Mouse (Mus musculus) stomach, postnatal 0 days (tissue): Measurements from ENCODE around the gene Uvrag. TPM values are rescaled to one million over a fixed set of nuclear protein-coding genes. Genes with fewer than 3 reads are reported as not detected.

Experiments used
- ATAC-seq: fragments of 200-750 bp; cut with Nextera tagmentation; 2 replicates; pipeline ENCODE4 v1.8.0; 2017; ENCODE audit not compliant: low FRiP score, low TSS enrichment
- DNase-seq: peaks from one replicate; pipeline ENCODE4 v3.0.0-alpha.2; 2016; ENCODE audit warnings: low spot score
- H3K27ac ChIP-seq: fragments of 300-500 bp; sonication (generic); replicated peaks from 2 replicates; pipeline ENCODE4 v1.5.1; 2014; ENCODE audit warnings: mild to moderate bottlenecking, control low read depth
- H3K27me3 ChIP-seq: fragments of 300-500 bp; sonication (generic); 2 replicates; pipeline ENCODE4 v1.6.1; 2014; ENCODE audit warnings: low read length; ENCODE audit not compliant: control insufficient read depth, insufficient read depth
- H3K36me3 ChIP-seq: fragments of 300-500 bp; sonication (generic); 2 replicates; pipeline ENCODE4 v1.6.1; 2014; ENCODE audit warnings: low read length, mixed read lengths; ENCODE audit not compliant: control insufficient read depth, insufficient read depth
- H3K4me1 ChIP-seq: fragments of 300-500 bp; sonication (generic); replicated peaks from 2 replicates; pipeline ENCODE4 v1.6.1; 2014; ENCODE audit warnings: antibody characterized with exemption; ENCODE audit not compliant: control insufficient read depth, insufficient read depth
- H3K4me2 ChIP-seq: fragments of 300-500 bp; sonication (generic); replicated peaks from 2 replicates; pipeline ENCODE4 v1.6.1; 2014; ENCODE audit warnings: low read depth, mild to moderate bottlenecking, control low read depth, moderate library complexity
- H3K4me3 ChIP-seq: fragments of 300-500 bp; sonication (generic); 2 replicates; pipeline ENCODE4 v1.5.1; 2014; ENCODE audit warnings: low read depth, low read length, control low read depth
- H3K9ac ChIP-seq: fragments of 300-500 bp; sonication (generic); 2 replicates; pipeline ENCODE4 v1.6.1; 2014; ENCODE audit warnings: mild to moderate bottlenecking, low read length, control low read depth, mixed read lengths
- H3K9me3 ChIP-seq: fragments of 300-500 bp; sonication (generic); 2 replicates; pipeline ENCODE4 v1.6.1; 2016; ENCODE audit warnings: low read length; ENCODE audit not compliant: control insufficient read depth
- CTCF ChIP-seq: IDR thresholded peaks from 2 replicates; pipeline ENCODE4 v1.5.1; 2016; ENCODE audit warnings: antibody characterized with exemption, low read depth, mild to moderate bottlenecking, moderate library complexity
- EP300 ChIP-seq: optimal IDR thresholded peaks from 2 replicates; pipeline ENCODE3; 2016; ENCODE audit warnings: antibody characterized with exemption
- WGBS: fragments of 180-500 bp; shearing (Covaris S2); extraction: QIAGEN DNeasy Blood & Tissue Kit; methylation state at CpG from one replicate; pipeline ENCODE4 v1.1.7; 2014; 5-methylcytosine and 5-hydroxymethylcytosine counted together
- polyA plus RNA-seq: library from polyadenylated mRNA; unstranded; fragments of >200 nt; fragmentation: Nextera tagmentation; extraction: Ambion mirVana; gene quantifications from 2 replicates; pipeline ENCODE4 v1.2.1, GENCODE M21; 2015

Gene Uvrag
- polyA plus RNA-seq, 1 experiment from 2014 or later: 9.8 TPM

DNA sequence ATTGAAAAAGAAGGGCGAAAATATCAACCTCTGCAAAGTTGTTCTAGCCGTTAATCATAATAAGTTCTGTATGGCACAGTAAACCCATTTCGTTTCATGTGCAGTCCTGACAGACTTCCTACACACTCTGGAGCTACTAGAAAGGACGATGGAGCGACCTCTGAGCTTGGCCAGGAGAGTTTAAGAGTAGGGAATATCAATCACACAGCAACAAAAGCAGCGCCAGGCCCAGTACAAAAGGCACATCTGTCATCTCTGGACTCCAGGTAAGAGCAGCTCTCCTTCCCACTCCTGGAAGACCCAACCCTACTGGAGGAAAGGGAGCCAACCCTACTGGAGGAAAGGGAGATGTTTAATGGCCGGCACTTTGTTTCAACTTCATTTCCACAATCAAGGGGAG is 43.2 kb downstream of the Uvrag start:
- whole genome bisulfite sequencing: 69% methylated on average over 7 of the region's 7 CpGs
- TF ChIP-seq CTCF (no peak), EP300 (no peak)
- no peak overlapping the region for H3K9ac ChIP-seq
- H3K4me1 ChIP-seq: no peaks in the 10 kb centered on the region
- peaks cover 4% of the 10 kb centered on the region; the same call in 1 of the 2 replicates for H3K36me3 ChIP-seq
- no peaks in the 10 kb centered on the region for H3K27me3 ChIP-seq
- no peak overlapping the region for H3K4me2 ChIP-seq
- ATAC-seq (no peak), DNase-seq (no peak)
- H3K4me3 ChIP-seq: no peak overlapping the region
- H3K27ac ChIP-seq: no peak overlapping the region
- no peaks in the 10 kb centered on the region for H3K9me3 ChIP-seq

DNA sequence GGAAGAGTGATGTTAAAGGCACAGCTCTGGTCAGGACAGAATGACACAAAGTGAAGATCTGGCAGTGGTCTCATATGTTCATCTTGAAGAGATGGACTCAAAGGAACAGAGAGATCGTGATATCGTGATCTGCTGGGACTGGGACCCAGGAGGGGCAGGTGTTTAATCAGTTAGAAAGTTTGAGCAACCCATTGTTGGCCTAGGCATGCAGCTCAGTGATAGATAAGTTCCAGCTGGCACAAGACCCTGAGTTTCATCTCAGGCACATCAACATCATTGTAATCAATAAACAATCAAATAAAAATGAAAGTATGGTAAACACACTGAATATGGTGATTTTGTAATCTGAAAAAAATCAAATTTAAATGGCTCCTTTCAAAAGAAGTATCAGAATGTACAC is 43.8 kb downstream of the Uvrag start:
- no peak overlapping the region for H3K4me2 ChIP-seq
- no peaks in the 10 kb centered on the region for H3K9me3 ChIP-seq
- H3K27me3 ChIP-seq: no peaks in the 10 kb centered on the region
- ATAC-seq: no peak
- no peaks in the 10 kb centered on the region for H3K4me1 ChIP-seq
- DNase-seq: no peak
- H3K4me3 ChIP-seq: no peak overlapping the region
- no peak for TF ChIP-seq EP300
- no peak overlapping the region for H3K27ac ChIP-seq
- WGBS: 73% methylated on average over 2 of the region's 2 CpGs
- peaks cover 4% of the 10 kb centered on the region; the same call in 1 of the 2 replicates for H3K36me3 ChIP-seq
- no peak overlapping the region for H3K9ac ChIP-seq

DNA sequence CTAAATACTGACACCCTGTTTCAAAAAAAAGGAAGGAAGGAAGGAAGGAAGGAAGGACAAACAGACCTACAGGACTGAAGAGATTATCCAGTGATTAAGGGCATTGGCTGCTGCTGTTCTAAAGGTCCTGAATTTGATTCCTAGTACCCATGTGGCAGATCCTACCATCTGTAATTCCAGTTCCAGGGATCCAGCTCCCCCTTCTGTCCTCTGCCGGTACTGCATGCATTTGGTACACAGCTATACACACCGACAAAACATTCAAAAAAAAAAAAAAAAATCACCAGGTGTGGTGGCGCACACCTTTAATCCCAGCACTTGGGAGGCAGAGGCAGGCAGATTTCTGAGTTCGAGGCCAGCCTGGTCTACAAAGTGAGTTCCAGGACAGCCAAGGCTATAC is 45.8 kb downstream of the Uvrag start:
- TF ChIP-seq EP300 (no peak), CTCF (peak; percentile 67)
- H3K4me2 ChIP-seq: no peak overlapping the region
- H3K36me3 ChIP-seq: peaks cover 4% of the 10 kb centered on the region; the same call in 1 of the 2 replicates
- DNase-seq (peak; percentile 45), ATAC-seq (no peak)
- H3K27ac ChIP-seq: no peak overlapping the region
- H3K9ac ChIP-seq: no peak overlapping the region
- H3K4me3 ChIP-seq: no peak overlapping the region
- no peaks in the 10 kb centered on the region for H3K27me3 ChIP-seq
- H3K9me3 ChIP-seq: no peaks in the 10 kb centered on the region
- 53% methylated on average over 2 of the region's 4 CpGs for WGBS
- no peaks in the 10 kb centered on the region for H3K4me1 ChIP-seq

GRCm38 (mm10) chr7:99094336-99094735 is 46.6 kb downstream of the Uvrag start:
- DNase-seq (no peak), ATAC-seq (no peak)
- Histone ChIP-seq H3K27me3 (no peaks in the 10 kb centered on the region), H3K4me2 (no peak overlapping the region), H3K27ac (no peak overlapping the region), H3K9me3 (no peaks in the 10 kb centered on the region), H3K4me1 (no peaks in the 10 kb centered on the region), H3K9ac (no peak overlapping the region), H3K4me3 (no peak overlapping the region), H3K36me3 (peaks cover 4% of the 10 kb centered on the region; the same call in 1 of the 2 replicates)
- WGBS: 100% methylated on average over 3 of the region's 3 CpGs
- TF ChIP-seq EP300 (no peak), CTCF (no peak)

- ATAC-seq: no peak
- H3K27me3 ChIP-seq: no peaks in the 10 kb centered on the region
- 83% methylated on average over 17 of the region's 17 CpGs for WGBS
These were observed 48.9 kb downstream of the Uvrag start for GRCm38 (mm10) chr7:99091915-99092645.

GRCm38 (mm10) chr7:99089716-99090115 is 51.2 kb downstream of the Uvrag start:
- Histone ChIP-seq H3K4me3 (no peak overlapping the region), H3K27ac (no peak overlapping the region), H3K27me3 (no peaks in the 10 kb centered on the region), H3K36me3 (peaks cover 3% of the 10 kb centered on the region; the same call in 1 of the 2 replicates), H3K4me1 (peaks cover 2% of the 10 kb centered on the region; the same call in 1 of the 2 replicates), H3K4me2 (no peak overlapping the region), H3K9ac (no peak overlapping the region), H3K9me3 (no peaks in the 10 kb centered on the region)
- no peak for TF ChIP-seq EP300
- TF ChIP-seq CTCF: no peak
- no peak for ATAC-seq
- WGBS: 84% methylated on average over 4 of the region's 4 CpGs
- DNase-seq: no peak

More at GRCm38 (mm10) chr7:99091915-99092645, 48.9 kb downstream of the Uvrag start:
- no peak for DNase-seq
- no peak for TF ChIP-seq EP300
- TF ChIP-seq CTCF: no peak
- Histone ChIP-seq H3K27ac (no peak overlapping the region), H3K4me1 (no peaks in the 10 kb centered on the region), H3K4me2 (no peak overlapping the region), H3K9ac (no peak overlapping the region), H3K9me3 (no peaks in the 10 kb centered on the region), H3K36me3 (peaks cover 3% of the 10 kb centered on the region; the same call in 1 of the 2 replicates), H3K4me3 (no peak overlapping the region)
